Mouse (Mus musculus) right cerebral cortex, adult 18-20 months (tissue): ENCODE data around the gene C9orf72.
"Not testable (repeated sequence)": the region's sequence is repeated elsewhere in the genome, so short reads cannot be mapped to it uniquely, and the experiment has no call there.

Experiments
- DNase-seq: peaks from one replicate; pipeline ENCODE4 v3.0.0; 2022; ENCODE audit warnings: mixed read lengths

C9orf72 gene

DNA sequence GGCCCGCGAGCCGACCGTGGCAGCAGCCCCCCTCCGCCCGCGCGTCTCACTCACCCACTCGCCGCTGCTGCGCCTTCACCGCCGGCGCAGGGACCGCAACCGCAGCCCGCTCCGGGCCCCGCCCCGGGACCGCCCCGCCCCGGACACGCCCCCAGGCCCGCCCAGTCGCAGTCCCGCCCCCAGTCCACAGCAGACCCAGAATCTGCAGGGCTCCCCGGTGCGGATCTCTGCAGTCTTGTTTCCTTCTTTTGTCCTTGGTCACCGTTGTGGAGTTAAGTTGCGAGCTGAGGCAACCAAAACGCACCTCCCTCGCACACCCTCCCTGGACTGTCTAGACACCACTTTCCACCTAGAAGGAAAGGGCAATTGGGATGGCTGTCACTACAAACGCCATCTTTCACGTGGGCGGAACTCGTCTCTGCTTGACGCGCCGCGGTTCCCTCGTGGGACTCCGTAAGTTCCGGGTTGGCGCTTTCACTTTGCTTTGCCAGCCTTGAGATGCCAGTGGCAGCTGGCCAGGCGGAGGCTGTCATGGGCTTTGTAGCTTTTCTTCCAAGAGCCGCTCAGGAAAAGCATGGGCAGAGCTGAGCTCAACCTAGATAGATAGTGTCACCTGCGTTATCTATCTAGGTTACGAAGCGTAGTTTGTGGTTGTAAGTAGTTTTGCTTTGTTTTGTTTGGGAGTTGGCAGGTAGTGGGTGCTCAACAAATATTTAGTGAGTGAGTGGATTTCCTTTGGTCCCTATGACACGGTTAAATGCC is at the start of gene C9orf72:
Gene C9orf72, minus strand, starts transcription at position 442 of the 762 bp plus-strand sequence.
- peak; percentile 97 for DNase-seq

- no peak for DNase-seq
Observed at GRCm38 (mm10) chr4:35259006-35259405, 33.0 kb upstream of the C9orf72 start.

DNA sequence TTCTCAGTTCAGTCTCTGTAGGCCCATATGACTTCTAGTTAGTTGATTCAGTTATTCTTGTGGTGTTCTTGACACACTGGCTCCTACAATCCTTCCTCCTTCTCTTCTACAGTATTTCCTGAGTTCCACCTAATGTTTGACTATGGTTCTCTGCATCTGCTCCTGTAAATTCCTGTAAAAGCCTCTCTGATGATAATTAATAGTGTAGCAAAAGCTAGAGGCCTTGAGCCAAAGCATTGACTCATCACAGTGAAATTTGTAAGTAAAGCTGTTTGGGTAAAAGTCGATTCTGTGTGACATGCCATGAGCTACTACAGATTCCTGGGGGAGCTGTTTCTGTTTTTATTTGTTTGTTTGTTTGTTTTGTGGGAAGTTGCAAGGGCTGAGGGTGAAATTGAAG is 18.0 kb upstream of the C9orf72 start:
- DNase-seq: no peak

DNA sequence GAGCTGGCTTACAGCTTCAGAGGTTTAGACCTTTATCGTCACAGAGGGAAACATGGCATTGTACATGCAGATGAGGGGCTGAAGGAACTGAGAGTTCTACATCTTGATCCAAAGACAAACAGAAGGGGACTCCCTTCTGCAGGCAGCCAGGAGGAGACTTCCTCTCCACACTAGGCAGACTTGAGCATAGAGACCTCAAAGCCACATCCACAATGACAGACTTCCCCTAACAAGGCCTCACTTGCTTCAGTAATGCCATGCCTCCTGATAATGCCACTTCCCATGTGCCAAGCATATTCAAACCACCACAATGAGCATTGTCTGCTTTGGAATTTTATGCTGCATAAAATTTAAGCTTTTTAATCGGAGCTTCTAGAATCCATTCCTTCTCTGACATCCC is 15.8 kb upstream of the C9orf72 start:
- DNase-seq: no peak

- DNase-seq: no peak
Observed at GRCm38 (mm10) chr4:35238696-35239095, 12.7 kb upstream of the C9orf72 start.

DNA sequence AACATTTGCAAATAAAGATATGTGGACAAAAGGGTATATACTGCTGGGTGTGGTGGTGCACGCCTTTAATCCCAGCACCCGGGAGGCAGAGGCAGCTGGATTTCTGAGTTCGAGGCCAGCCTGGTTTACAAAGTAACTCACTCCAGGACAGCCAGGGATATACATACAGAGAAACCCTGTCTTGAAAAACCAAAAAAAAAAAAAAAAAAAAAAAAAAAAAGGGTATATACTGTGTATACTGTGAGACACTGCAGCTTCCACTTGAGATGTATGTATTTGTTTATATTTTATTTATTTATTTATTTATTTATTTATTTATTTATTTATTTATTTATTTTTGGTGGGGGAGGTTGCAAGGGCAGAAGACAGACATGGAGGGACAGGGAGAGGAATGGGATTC is 12.3 kb upstream of the C9orf72 start:
- DNase-seq: not testable (repeated sequence)

- DNase-seq: no peak
Observed at GRCm38 (mm10) chr4:35236313-35236712, 10.3 kb upstream of the C9orf72 start.

- no peak for DNase-seq
Observed at GRCm38 (mm10) chr4:35228260-35228659, 2.3 kb upstream of the C9orf72 start.

- DNase-seq: no peak
Observed at GRCm38 (mm10) chr4:35226496-35226992, 569 bp upstream of the C9orf72 start.

DNA sequence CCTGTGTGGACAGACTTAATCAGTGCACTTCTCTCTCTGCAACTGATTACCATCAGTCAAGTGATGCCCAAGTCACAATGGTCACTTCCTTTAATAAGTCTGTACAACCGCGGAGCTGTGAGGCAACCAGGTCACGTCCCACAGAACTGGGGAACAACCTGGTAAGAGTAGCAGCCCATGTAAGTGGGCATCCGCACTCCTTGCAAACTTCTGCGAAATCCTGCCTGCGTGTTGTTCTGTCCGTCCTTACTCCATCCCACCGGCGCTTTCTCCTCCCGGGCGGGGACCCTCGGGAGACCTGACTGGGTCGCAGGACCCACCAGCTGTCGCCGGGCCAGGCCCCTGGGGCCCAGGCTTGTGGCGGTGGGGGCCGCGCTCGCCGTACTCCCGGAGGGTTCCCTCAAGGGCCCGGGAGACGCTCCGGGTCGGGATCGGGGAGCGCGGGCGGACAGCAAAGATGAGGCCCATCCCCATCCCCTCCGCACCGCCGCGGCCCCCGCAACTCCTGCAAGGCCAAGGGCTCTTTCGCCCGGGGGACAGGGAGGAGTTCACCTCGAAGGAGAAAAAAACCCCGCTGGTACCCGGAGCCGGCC is 738 bp downstream of the C9orf72 start:
- no peak for DNase-seq

- DNase-seq: no peak
Observed at GRCm38 (mm10) chr4:35224101-35224500, 1.9 kb downstream of the C9orf72 start.

DNA sequence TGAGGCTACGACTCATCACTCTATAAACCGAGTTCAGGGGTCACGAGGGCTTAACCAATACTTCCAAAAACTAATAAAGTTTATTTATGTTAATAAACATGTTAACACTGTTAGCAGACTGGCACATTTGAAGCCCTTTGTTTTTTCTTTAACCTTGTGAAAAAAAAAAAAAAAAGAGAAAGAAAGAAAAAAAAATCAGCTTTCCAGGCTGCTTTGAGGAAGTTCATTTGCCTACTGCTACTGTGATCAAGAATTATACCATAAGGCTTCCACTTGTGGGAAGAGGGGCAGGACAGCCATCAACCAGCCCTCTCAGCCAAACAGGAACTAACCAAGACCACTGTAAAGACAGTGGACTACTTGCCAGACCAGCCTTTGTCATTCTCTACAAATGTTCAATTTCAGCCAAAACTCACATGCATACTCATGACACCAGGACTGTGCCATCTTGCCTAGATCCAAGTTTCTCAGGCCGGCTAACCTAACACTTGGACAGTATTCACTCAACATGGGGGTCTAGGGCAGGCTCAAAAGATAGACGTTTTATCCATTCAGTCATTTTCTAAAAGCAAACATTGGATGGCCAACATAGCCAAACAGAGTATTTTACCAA is 2.5 kb downstream of the C9orf72 start:
- DNase-seq: no peak

- no peak for DNase-seq
Observed at GRCm38 (mm10) chr4:35221903-35222302, 4.1 kb downstream of the C9orf72 start.

GRCm38 (mm10) chr4:35221131-35221530 is 4.8 kb downstream of the C9orf72 start:
- DNase-seq: no peak

GRCm38 (mm10) chr4:35220108-35220731 is 5.8 kb downstream of the C9orf72 start:
- no peak for DNase-seq

DNA sequence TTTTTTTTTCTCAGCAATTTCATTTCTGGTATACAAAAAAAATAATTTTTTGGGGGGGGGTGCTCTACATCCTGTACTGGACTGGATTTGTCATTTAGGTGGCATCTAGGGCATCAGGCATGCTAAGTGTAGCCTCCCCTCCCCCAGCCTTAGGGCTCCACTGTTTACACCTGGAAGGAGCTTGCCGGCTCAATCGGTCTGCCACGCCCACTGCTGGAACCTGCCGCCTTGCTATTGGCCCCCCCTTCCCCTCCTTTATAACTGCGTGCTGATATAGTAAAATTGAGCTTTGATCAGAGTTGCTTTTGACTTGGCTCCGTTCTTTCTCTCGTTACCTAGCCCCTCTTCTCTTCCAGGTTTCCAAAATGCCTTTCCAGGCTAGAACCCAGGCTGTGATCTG is 21.3 kb downstream of the C9orf72 start:
- no peak for DNase-seq

DNA sequence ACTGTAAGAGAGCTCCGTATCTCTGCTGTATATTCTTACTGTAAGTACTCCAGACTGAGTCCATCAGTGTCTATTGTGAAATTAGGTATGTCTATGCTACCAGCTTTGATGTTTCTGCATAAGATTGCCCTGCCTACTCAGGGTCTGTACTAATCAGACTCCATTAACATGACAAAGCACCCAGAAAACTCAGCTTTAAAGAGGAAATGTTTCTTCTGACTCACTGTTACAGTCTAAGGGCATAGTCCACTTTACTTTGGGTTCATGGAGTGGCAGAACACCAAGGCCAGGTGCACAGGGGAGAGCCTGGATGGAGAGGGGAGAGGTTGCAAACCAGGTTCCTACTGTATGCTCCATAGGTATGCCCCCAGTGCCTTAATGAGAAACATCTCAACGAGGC is 22.3 kb downstream of the C9orf72 start:
- no peak for DNase-seq

DNA sequence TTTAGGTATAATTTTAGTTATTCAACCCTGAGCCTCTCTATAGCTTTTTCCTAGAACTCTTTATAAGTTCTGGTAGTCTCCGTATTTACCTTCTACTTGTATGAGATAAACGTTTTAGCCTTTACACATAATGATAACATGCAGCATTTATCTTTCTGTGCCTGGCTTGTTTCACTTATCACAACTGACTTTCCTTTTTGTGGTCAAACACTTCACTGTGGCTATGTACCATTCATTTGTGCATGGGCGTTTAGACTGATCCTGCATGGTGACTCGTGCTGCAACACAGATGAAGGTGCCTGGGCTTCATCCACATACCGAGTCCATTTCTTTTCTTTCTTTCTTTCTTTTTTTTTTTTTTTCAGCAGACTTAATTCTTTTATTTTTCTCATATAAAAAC is 24.3 kb downstream of the C9orf72 start:
- no peak for DNase-seq

DNA sequence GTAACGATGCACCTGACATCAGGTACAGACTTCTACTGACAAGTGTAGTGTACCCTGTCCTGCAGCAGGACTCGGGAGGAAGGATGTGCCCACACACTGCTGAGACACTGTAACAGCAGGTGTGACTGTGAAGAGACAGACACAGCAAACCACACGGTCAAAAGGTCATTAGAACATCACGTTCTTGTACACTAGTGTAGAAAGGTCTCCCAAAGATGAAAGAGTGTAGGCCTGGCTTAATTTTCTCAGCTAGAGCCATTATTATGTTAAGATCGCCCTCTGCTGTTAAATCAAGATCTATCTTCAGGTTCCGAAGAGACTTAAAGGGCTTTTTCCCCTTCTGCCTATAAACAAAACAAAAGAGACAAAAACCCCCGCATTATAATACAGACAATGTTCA is 33.2 kb downstream of the C9orf72 start:
- DNase-seq: no peak

- peak; percentile 38 for DNase-seq
Observed at GRCm38 (mm10) chr4:35189794-35190193, 36.2 kb downstream of the C9orf72 start.

GRCm38 (mm10) chr4:35187617-35188326 is 38.2 kb downstream of the C9orf72 start:
- no peak for DNase-seq

DNA sequence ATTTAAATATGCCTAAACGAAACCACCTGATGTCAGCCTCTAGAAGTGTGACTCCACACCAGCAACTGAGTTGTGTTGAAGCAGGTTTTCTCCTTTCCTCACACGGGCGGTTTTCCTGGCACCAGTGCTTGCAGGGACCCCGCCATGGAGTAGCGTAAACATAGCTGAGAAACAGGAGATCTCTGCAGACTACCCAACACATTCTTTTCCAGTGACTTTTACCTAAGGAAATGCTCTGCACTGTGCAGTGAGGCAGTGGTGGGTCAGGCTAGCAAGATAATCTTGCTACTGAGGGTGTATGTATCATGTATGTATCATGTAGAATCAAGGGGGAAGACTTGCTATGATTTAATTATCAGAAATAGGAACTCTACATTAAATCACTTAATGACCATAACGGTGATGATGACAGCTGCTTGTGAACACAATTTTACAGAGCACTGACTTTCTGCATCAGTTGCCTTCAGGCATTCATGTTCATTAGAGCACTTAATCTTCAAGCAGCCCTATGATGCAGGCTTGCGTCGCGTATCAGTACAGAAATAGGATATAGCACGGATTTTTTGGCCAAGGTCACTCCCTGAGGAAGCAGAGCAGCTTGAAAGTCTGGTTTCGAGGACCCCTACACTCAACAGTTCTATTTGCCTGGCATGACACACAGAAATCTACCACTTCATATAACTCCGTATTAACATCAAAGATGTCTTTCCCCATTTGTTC is 47.9 kb downstream of the C9orf72 start:
- DNase-seq: no peak
